16 mouse cellular contexts compared by ENCODE assay signal in the genomic region with DNA sequence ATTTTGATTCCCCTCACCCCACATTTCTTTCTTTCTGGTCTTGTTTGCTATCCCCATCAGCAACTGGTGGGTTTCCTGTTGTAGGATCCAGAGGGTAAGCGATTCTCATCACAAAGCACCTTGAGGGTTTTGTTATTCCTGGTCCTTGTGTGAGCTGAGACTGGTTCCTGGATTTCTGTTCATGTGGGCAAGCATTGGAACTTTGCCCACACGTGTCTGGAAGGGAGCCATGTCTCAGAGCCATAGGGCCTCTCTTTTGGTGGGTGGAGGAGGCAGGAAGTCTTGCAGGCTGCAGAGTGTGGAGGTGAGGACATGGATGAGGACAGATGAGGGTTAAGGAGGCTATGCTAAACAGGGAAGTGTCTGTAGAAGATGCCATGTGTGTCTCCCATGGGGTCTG.
"Had no signal": no experiment of that assay in that cellular context is flagged by ENCODE, and none has a peak within 500 bp of the region (broad histone marks: within the 10 kb centered on the region; RNA-seq: fewer than 3 reads in every experiment).

No protein-coding gene starts in this region.

- H3K9me3 ChIP-seq: limb, embryonic 13.5 days; midbrain, embryonic 10.5 days; neural tube, embryonic 13.5 days had no signal

- H3K4me3 ChIP-seq: limb, embryonic 13.5 days; midbrain, embryonic 10.5 days; neural tube, embryonic 13.5 days had no signal

- H3K36me3 ChIP-seq: limb, embryonic 13.5 days; midbrain, embryonic 10.5 days; neural tube, embryonic 13.5 days had no signal

- H3K27ac ChIP-seq: kidney, postnatal 0 days; limb, embryonic 13.5 days; liver, embryonic 14.5 days; midbrain, embryonic 10.5 days; neural tube, embryonic 13.5 days had no signal

- ATAC-seq: intestine, embryonic 16.5 days; lung, postnatal 0 days; midbrain, embryonic 16.5 days had no signal

- H3K27me3 ChIP-seq: limb, embryonic 13.5 days; neural tube, embryonic 13.5 days had no signal

- DNase-seq: kidney, adult 9 months; lung, adult 18-20 months; lung, postnatal 4 days; retina, postnatal 1 day; right cerebral cortex, postnatal 4 days; spleen, adult 18-20 months; thymus, adult 2 months; thymus, postnatal 25 days had no signal

- H3K9ac ChIP-seq: limb, embryonic 13.5 days; liver, embryonic 14.5 days; neural tube, embryonic 13.5 days had no signal

- H3K4me1 ChIP-seq: midbrain, embryonic 10.5 days; neural tube, embryonic 13.5 days had no signal

- H3K4me2 ChIP-seq: limb, embryonic 13.5 days; neural tube, embryonic 13.5 days had no signal
